Comparison of ENCODE assay signal across 8 mouse cellular contexts in the genomic region with DNA sequence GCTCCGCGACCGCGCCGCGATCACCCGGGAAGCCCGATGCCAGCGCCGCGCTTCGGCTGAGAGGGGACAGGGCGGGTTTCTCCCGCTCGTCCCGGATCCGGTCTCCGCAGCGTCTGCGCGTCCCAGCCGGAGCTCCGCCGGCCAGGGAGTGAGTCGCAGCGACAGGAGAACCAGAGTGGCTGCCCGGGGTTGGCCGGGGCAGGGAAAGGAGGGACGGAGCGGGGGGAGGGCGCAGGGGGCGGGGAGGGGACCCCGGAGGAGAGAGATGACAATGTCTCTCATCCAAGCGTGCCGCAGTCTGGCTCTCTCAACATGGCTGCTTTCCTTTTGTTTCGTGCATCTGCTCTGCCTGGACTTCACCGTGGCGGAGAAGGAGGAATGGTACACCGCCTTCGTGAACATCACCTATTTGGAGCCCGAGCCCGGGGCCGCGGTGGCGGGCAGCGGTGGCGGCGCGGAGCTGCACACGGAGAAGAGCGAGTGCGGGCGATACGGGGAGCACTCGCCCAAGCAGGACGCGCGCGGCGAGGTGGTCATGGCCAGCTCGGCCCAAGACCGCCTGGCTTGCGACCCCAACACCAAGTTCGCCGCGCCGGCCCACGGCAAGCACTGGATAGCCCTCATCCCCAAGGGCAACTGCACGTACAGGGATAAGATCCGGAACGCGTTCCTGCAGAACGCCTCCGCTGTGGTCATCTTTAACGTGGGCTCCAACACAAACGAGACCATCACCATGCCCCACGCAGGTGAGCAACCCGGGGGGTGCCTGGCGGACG. TPM values are rescaled to one million over a fixed set of nuclear protein-coding genes. Genes with fewer than 3 reads are reported as not detected.
A peak's percentile ranks its signal among the peaks of the same experiment; 100 is the strongest.
DNase-seq lines count a peak whose midpoint lies in the region; ATAC-seq and TF ChIP-seq lines count a peak whose summit lies in the region.

No protein-coding gene starts in this region.

- peaks cover 4% of the 10 kb centered on the region; the same call in 1 of the 2 replicates for H3K27me3 ChIP-seq in forebrain, embryonic 10.5 days (ENCODE audit: poor library complexity, severe bottlenecking)
- H3K27me3 ChIP-seq in heart, embryonic 16.5 days (ENCODE audit: control insufficient read depth, insufficient read depth, low read length) = no peaks in the 10 kb centered on the region
- no peaks in the 10 kb centered on the region for H3K27me3 ChIP-seq in lung, embryonic 14.5 days (ENCODE audit: insufficient read depth, low read length)

- DNase-seq in B cell, adult 2 months = peak; percentile 28 to 40
- peak; percentile 64 for DNase-seq in forebrain, embryonic 10.5 days (ENCODE audit: extremely low spot score, low spot score)
- peak; percentile 29 to 44 for DNase-seq in layer of hippocampus, adult 8-10 months (ENCODE audit: low spot score in 2 of 2)
- peak; percentile 69 for DNase-seq in lung, embryonic 14.5 days
- DNase-seq in ovary, postnatal 10 days (ENCODE audit: low spot score) = peak; percentile 15
- peak; percentile 59 for DNase-seq in thymus, postnatal 4 days

- no peaks in the 10 kb centered on the region for H3K36me3 ChIP-seq in forebrain, embryonic 10.5 days (replicated peaks)
- no peaks in the 10 kb centered on the region for H3K36me3 ChIP-seq in heart, embryonic 16.5 days (ENCODE audit: control insufficient read depth, insufficient read depth)
- H3K36me3 ChIP-seq in lung, embryonic 14.5 days (ENCODE audit: insufficient read depth) = no peaks in the 10 kb centered on the region

- H3K9ac ChIP-seq in heart, embryonic 16.5 days (ENCODE audit: low read length) = peak overlapping the region; percentile 75
- H3K9ac ChIP-seq in lung, embryonic 14.5 days = peak overlapping the region; percentile 74

- TF ChIP-seq POLR2A in bone marrow macrophage, adult 2 months (IDR thresholded peaks at IDR 0.05; ENCODE audit: borderline replicate concordance, low read depth, low read length) = no peak

- peak overlapping the region; percentile 88 for H3K4me3 ChIP-seq in bone marrow macrophage, adult 2 months (ENCODE audit: insufficient read depth, low read length)
- peak overlapping the region; percentile 85 for H3K4me3 ChIP-seq in forebrain, embryonic 10.5 days
- peak overlapping the region; percentile 63 for H3K4me3 ChIP-seq in heart, embryonic 16.5 days (ENCODE audit: low read length)
- H3K4me3 ChIP-seq in lung, embryonic 14.5 days (ENCODE audit: low read depth, low read length) = peak overlapping the region; percentile 70

- peak; percentile 64 for ATAC-seq in heart, embryonic 16.5 days (replicated peaks; ENCODE audit: extremely low read depth, insufficient read depth, low FRiP score)
- ATAC-seq in lung, embryonic 14.5 days (ENCODE audit: insufficient read depth) = peak; percentile 82

- H3K4me2 ChIP-seq in heart, embryonic 16.5 days (ENCODE audit: low read depth, low read length) = peak overlapping the region; percentile 93
- peak overlapping the region; percentile 89 for H3K4me2 ChIP-seq in lung, embryonic 14.5 days

- no peak for TF ChIP-seq CTCF in bone marrow macrophage, adult 2 months (IDR thresholded peaks at IDR 0.05; ENCODE audit: low read depth, low read length)
- TF ChIP-seq CTCF in lung, embryonic 14.5 days (IDR thresholded peaks at IDR 0.05; ENCODE audit: low read depth) = no peak

- peak overlapping the region; percentile 46 for H3K27ac ChIP-seq in bone marrow macrophage, adult 2 months (ENCODE audit: insufficient read depth, low read depth, low read length)
- peak overlapping the region; percentile 94 for H3K27ac ChIP-seq in forebrain, embryonic 10.5 days
- H3K27ac ChIP-seq in heart, embryonic 16.5 days (ENCODE audit: low read length) = peak overlapping the region; percentile 63
- peak overlapping the region; percentile 78 for H3K27ac ChIP-seq in lung, embryonic 14.5 days (ENCODE audit: low read depth)

- peaks cover 11% of the 10 kb centered on the region for H3K4me1 ChIP-seq in bone marrow macrophage, adult 2 months (ENCODE audit: control insufficient read depth, insufficient read depth, low read length)
- H3K4me1 ChIP-seq in forebrain, embryonic 10.5 days = peaks cover 25% of the 10 kb centered on the region
- peaks cover 11% of the 10 kb centered on the region for H3K4me1 ChIP-seq in heart, embryonic 16.5 days (ENCODE audit: control insufficient read depth, insufficient read depth, low read length)
- no peaks in the 10 kb centered on the region for H3K4me1 ChIP-seq in lung, embryonic 14.5 days (ENCODE audit: insufficient read depth)

- H3K9me3 ChIP-seq in forebrain, embryonic 10.5 days = no peaks in the 10 kb centered on the region
- no peaks in the 10 kb centered on the region for H3K9me3 ChIP-seq in heart, embryonic 16.5 days (replicated peaks; ENCODE audit: control insufficient read depth, low read length)
- H3K9me3 ChIP-seq in lung, embryonic 14.5 days (ENCODE audit: low read depth, low read length) = no peaks in the 10 kb centered on the region

- WGBS in forebrain, embryonic 10.5 days = under 1% methylated on average over 79 of the region's 80 CpGs
- under 1% methylated on average over 79 of the region's 80 CpGs for WGBS in heart, embryonic 16.5 days
- under 1% methylated on average over 74 of the region's 80 CpGs for WGBS in lung, embryonic 14.5 days

RNA-seq across cellular contexts. Expression of a gene that starts 0.8 kb away (rescaled TPM):
- 38.9 and 44.9 TPM in 2 replicates for polyA plus RNA-seq in bone marrow macrophage, adult 2 months (2012; ENCODE audit: insufficient read depth, insufficient read length, missing spikeins)
- 1.3 and 1.6 TPM in 2 replicates for polyA plus RNA-seq in forebrain, embryonic 10.5 days (2016; fragmentation: Nextera tagmentation; extraction: Ambion mirVana)
- 0.79 and 0.82 TPM in 2 replicates for polyA plus RNA-seq in heart, embryonic 16.5 days (2015; fragmentation: Nextera tagmentation; extraction: Ambion mirVana)
- total RNA-seq in layer of hippocampus, adult 8-10 months (2022) = 10 to 100 TPM; 46.3 to 55.5 (median 49.9) TPM
- polyA plus RNA-seq in lung, embryonic 14.5 days (2014; fragmentation: Nextera tagmentation; extraction: Ambion mirVana) = 1.2 and 1.4 TPM in 2 replicates

Comparison
In these comparisons a context has a peak if more than half of its experiments do, and no peak if none do; other contexts are left out.
1. Peak in every context shown above with its lines: DNase-seq, ATAC-seq, H3K4me3 ChIP-seq and H3K27ac ChIP-seq.
2. DNase-seq: peak in every context shown above with its lines; median percentile 69 in lung, embryonic 14.5 days; 64 in forebrain, embryonic 10.5 days; 59 in thymus, postnatal 4 days; 36 in layer of hippocampus, adult 8-10 months; 34 in B cell, adult 2 months; 15 in ovary, postnatal 10 days.
3. RNA of a gene that starts 0.8 kb away (polyA plus RNA-seq): 38.9 to 44.9 TPM in bone marrow macrophage, adult 2 months; 1.2 to 1.4 TPM in lung, embryonic 14.5 days, 1.3 to 1.6 TPM in forebrain, embryonic 10.5 days and 0.79 to 0.82 TPM in heart, embryonic 16.5 days; every median in the first group is over 10 times any median in the second.